Mouse (Mus musculus): Measurements from ENCODE around the gene Olfr64. TPM values are rescaled to one million over a fixed set of nuclear protein-coding genes. Genes with fewer than 3 reads are reported as not detected.
A peak's percentile ranks its signal among the peaks of the same experiment; 100 is the strongest.

Olfr64 gene
- polyA plus RNA-seq, 1 experiment = not detected

- Histone ChIP-seq H3K4me3 (ENCODE audit: insufficient read depth, poor library complexity, severe bottlenecking) (no peak overlapping the region), H3K27me3 (ENCODE audit: control insufficient read depth, insufficient read depth, insufficient read length) (no peaks in the 10 kb centered on the region)
- TF ChIP-seq CTCF (IDR thresholded peaks at IDR 0.05; ENCODE audit: control insufficient read depth, insufficient read depth, insufficient read length) (no peak), MYOD1 (IDR thresholded peaks at IDR 0.05; ENCODE audit: control insufficient read depth, insufficient read length, low read depth) (no peak), MYOG (IDR thresholded peaks at IDR 0.05; ENCODE audit: control insufficient read depth, extremely low read depth, insufficient read length) (no peak), USF1 (IDR thresholded peaks at IDR 0.05; ENCODE audit: low read depth) (no peak), FOSL1 (IDR thresholded peaks at IDR 0.05; ENCODE audit: insufficient read depth, low read length, poor library complexity, severe bottlenecking) (no peak), MAX (IDR thresholded peaks at IDR 0.05) (no peak)
Observed at GRCm38 (mm10) chr7:103870667-103871066, 23.6 kb downstream of the Olfr64 start.

DNA sequence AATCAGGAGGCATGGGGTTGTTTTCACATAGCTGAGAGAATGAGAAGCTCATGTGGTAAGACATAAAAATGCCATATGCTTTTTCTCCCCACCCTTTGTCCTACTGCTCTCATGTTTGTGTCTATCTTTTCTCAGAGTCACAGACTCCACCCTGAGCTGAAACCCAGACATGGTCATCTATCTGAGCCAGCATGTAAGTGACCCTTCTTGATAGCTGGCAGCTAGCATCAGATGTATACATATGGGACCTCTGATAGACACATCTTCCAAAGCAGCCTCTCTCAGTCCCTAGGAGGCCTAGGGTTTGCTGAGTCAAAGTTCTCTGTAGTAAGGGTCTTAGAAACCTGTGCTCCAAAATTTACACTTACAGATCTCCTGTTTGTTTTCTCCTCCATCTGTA, 28.6 kb downstream of the Olfr64 start:
- Histone ChIP-seq H3K79me2 (ENCODE audit: control insufficient read depth, insufficient read depth) (no peaks in the 10 kb centered on the region), H3K27me3 (ENCODE audit: control insufficient read depth, insufficient read depth, insufficient read length) (no peaks in the 10 kb centered on the region), H3K4me3 (ENCODE audit: insufficient read depth, poor library complexity, severe bottlenecking) (no peak overlapping the region), H3ac (ENCODE audit: control insufficient read depth, insufficient read length, low read depth) (no peak overlapping the region), H3K79me3 (ENCODE audit: low read depth) (no peaks in the 10 kb centered on the region), H3K36me3 (ENCODE audit: control insufficient read depth, insufficient read depth) (no peaks in the 10 kb centered on the region)
- TF ChIP-seq MYOD1 (IDR thresholded peaks at IDR 0.05; ENCODE audit: control insufficient read depth, insufficient read length, low read depth) (no peak), CEBPB (IDR thresholded peaks at IDR 0.05; ENCODE audit: low read depth) (no peak), MAX (IDR thresholded peaks at IDR 0.05) (no peak), MYOG (IDR thresholded peaks at IDR 0.05; ENCODE audit: control insufficient read depth, extremely low read depth, insufficient read length) (no peak), CTCF (IDR thresholded peaks at IDR 0.05; ENCODE audit: control insufficient read depth, insufficient read depth, insufficient read length) (no peak), USF1 (IDR thresholded peaks at IDR 0.05; ENCODE audit: low read depth) (no peak), FOSL1 (IDR thresholded peaks at IDR 0.05; ENCODE audit: insufficient read depth, low read length, poor library complexity, severe bottlenecking) (no peak)

More at GRCm38 (mm10) chr7:103870667-103871066, 23.6 kb downstream of the Olfr64 start:
- Histone ChIP-seq H3ac (ENCODE audit: control insufficient read depth, insufficient read length, low read depth) (no peak overlapping the region), H3K79me3 (ENCODE audit: low read depth) (no peaks in the 10 kb centered on the region), H3K79me2 (ENCODE audit: control insufficient read depth, insufficient read depth) (no peaks in the 10 kb centered on the region), H3K36me3 (ENCODE audit: control insufficient read depth, insufficient read depth) (no peaks in the 10 kb centered on the region)

DNA sequence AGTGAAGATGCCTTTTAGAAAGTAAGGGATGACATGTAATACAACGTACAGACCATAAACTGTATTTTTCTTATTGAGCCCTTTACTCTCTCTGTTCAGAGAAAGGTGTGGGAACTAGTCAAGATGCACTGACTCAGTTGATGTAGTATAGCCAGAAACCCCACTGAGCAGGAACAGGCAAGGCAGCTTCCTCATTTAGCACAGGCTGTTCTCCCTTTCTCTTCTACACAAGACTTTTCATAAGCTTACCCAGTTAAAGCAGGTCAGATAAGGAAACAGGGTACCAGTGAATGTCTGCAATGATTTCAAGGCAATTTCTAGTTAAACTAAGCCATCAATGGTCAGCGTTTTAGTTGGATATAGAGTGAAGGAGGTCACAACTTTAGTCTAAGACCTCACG, 32.8 kb downstream of the Olfr64 start:
- Histone ChIP-seq H3K79me3 (ENCODE audit: low read depth) (no peaks in the 10 kb centered on the region), H3K79me2 (ENCODE audit: control insufficient read depth, insufficient read depth) (no peaks in the 10 kb centered on the region), H3K27me3 (ENCODE audit: control insufficient read depth, insufficient read depth, insufficient read length) (no peaks in the 10 kb centered on the region), H3K36me3 (ENCODE audit: control insufficient read depth, insufficient read depth) (no peaks in the 10 kb centered on the region), H3ac (ENCODE audit: control insufficient read depth, insufficient read length, low read depth) (no peak overlapping the region), H3K4me3 (ENCODE audit: insufficient read depth, poor library complexity, severe bottlenecking) (no peak overlapping the region)
- no peak for TF ChIP-seq CEBPB (IDR thresholded peaks at IDR 0.05; ENCODE audit: low read depth)
- TF ChIP-seq MYOD1 (IDR thresholded peaks at IDR 0.05; ENCODE audit: control insufficient read depth, insufficient read length, low read depth) = no peak
- TF ChIP-seq USF1 (IDR thresholded peaks at IDR 0.05; ENCODE audit: low read depth) = no peak

GRCm38 (mm10) chr7:103860855-103861254, 33.4 kb downstream of the Olfr64 start:
- TF ChIP-seq MYOD1 (IDR thresholded peaks at IDR 0.05; ENCODE audit: control insufficient read depth, insufficient read length, low read depth) (peak; percentile 43), FOSL1 (IDR thresholded peaks at IDR 0.05; ENCODE audit: insufficient read depth, low read length, poor library complexity, severe bottlenecking) (peak; percentile 87), MYOG (IDR thresholded peaks at IDR 0.05; ENCODE audit: control insufficient read depth, extremely low read depth, insufficient read length) (no peak)
- no peaks in the 10 kb centered on the region for H3K79me3 ChIP-seq (ENCODE audit: low read depth)
- H3K4me3 ChIP-seq (ENCODE audit: insufficient read depth, poor library complexity, severe bottlenecking) = no peak overlapping the region
- H3K79me2 ChIP-seq (ENCODE audit: control insufficient read depth, insufficient read depth) = no peaks in the 10 kb centered on the region
- no peaks in the 10 kb centered on the region for H3K27me3 ChIP-seq (ENCODE audit: control insufficient read depth, insufficient read depth, insufficient read length)
- no peak overlapping the region for H3ac ChIP-seq (ENCODE audit: control insufficient read depth, insufficient read length, low read depth)
- no peaks in the 10 kb centered on the region for H3K36me3 ChIP-seq (ENCODE audit: control insufficient read depth, insufficient read depth)

GRCm38 (mm10) chr7:103859076-103859475, 35.2 kb downstream of the Olfr64 start:
- no peak for TF ChIP-seq MYOD1 (IDR thresholded peaks at IDR 0.05; ENCODE audit: control insufficient read depth, insufficient read length, low read depth)
- TF ChIP-seq CTCF (IDR thresholded peaks at IDR 0.05; ENCODE audit: control insufficient read depth, insufficient read depth, insufficient read length) = no peak
- TF ChIP-seq MYOG (IDR thresholded peaks at IDR 0.05; ENCODE audit: control insufficient read depth, extremely low read depth, insufficient read length) = no peak
- TF ChIP-seq FOSL1 (IDR thresholded peaks at IDR 0.05; ENCODE audit: insufficient read depth, low read length, poor library complexity, severe bottlenecking) = no peak
- TF ChIP-seq MAX (IDR thresholded peaks at IDR 0.05) = no peak
- TF ChIP-seq CEBPB (IDR thresholded peaks at IDR 0.05; ENCODE audit: low read depth) = no peak
- TF ChIP-seq USF1 (IDR thresholded peaks at IDR 0.05; ENCODE audit: low read depth) = no peak
- no peaks in the 10 kb centered on the region for H3K79me2 ChIP-seq (ENCODE audit: control insufficient read depth, insufficient read depth)
- H3K79me3 ChIP-seq (ENCODE audit: low read depth) = no peaks in the 10 kb centered on the region
- H3K4me3 ChIP-seq (ENCODE audit: insufficient read depth, poor library complexity, severe bottlenecking) = no peak overlapping the region
- no peak overlapping the region for H3ac ChIP-seq (ENCODE audit: control insufficient read depth, insufficient read length, low read depth)
- H3K27me3 ChIP-seq (ENCODE audit: control insufficient read depth, insufficient read depth, insufficient read length) = no peaks in the 10 kb centered on the region
- H3K36me3 ChIP-seq (ENCODE audit: control insufficient read depth, insufficient read depth) = no peaks in the 10 kb centered on the region

DNA sequence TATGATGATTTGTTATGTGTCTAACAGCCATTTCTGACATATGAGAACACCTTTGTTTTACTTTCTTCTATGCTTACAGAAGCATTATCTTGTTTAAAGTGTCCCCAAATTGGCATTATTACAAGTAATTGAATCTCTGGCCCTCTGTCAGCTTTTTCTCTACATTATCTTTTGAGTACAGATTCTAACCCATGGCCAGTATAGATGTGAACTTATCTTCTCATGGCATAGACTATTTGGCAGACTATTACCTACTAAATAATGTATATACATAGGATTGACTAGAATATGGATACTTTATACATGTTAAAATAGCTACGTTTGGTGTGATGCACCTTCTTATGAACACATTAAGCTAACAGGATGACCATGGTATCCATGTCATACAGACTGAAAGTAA, 39.6 kb downstream of the Olfr64 start:
- Histone ChIP-seq H3K79me2 (ENCODE audit: control insufficient read depth, insufficient read depth) (no peaks in the 10 kb centered on the region), H3K79me3 (ENCODE audit: low read depth) (no peaks in the 10 kb centered on the region), H3ac (ENCODE audit: control insufficient read depth, insufficient read length, low read depth) (no peak overlapping the region), H3K36me3 (ENCODE audit: control insufficient read depth, insufficient read depth) (no peaks in the 10 kb centered on the region), H3K4me3 (ENCODE audit: insufficient read depth, poor library complexity, severe bottlenecking) (no peak overlapping the region), H3K27me3 (ENCODE audit: control insufficient read depth, insufficient read depth, insufficient read length) (no peaks in the 10 kb centered on the region)
- TF ChIP-seq CEBPB (IDR thresholded peaks at IDR 0.05; ENCODE audit: low read depth) (no peak), MYOG (IDR thresholded peaks at IDR 0.05; ENCODE audit: control insufficient read depth, extremely low read depth, insufficient read length) (no peak), MAX (IDR thresholded peaks at IDR 0.05) (no peak), CTCF (IDR thresholded peaks at IDR 0.05; ENCODE audit: control insufficient read depth, insufficient read depth, insufficient read length) (no peak), MYOD1 (IDR thresholded peaks at IDR 0.05; ENCODE audit: control insufficient read depth, insufficient read length, low read depth) (no peak), USF1 (IDR thresholded peaks at IDR 0.05; ENCODE audit: low read depth) (no peak), FOSL1 (IDR thresholded peaks at IDR 0.05; ENCODE audit: insufficient read depth, low read length, poor library complexity, severe bottlenecking) (no peak)

Measured in C2C12 (cell line).